Mouse (Mus musculus): ENCODE measurements around the gene Pdzd2.

DNA sequence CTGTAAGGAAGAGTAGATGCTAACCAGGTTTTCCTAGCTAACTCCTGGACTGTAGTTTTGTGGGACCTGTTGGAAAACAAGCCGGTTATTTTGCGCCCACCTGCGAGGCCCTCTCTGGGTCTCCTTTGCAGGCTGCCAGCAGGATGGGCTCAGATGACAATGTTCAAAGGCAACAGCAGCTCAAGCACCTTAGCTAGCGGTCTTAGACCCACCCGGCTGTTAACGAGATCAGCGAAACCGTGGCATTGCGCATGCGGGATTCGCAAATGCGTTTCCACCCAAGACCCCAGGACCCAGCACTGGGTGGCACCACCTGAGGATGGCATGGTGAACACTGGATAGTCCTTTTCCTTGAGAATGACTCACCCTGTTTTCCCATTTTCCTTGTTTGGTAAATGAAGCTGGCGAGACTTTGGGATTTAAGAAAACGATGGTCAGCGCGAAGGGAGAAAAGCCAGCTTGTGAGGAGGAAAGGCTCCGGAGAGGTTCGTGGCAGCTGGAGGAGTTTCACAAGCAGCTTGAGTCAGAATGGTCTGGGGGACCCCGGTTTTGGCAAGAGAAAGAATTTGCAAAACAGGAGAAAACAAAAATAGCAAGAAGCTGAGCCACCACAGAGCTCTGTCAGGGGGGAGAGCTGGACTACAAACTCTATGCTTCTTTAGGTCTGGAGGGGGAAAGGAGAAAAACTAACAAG is 379.1 kb downstream of the Pdzd2 start:
- no peak for TF ChIP-seq CTCF (IDR thresholded peaks at IDR 0.05; ENCODE audit: extremely low read depth, insufficient read depth, low read length)
- TF ChIP-seq POLR2A (IDR thresholded peaks at IDR 0.05; ENCODE audit: extremely low read depth, insufficient read depth, low read length), result no peak
